ENCODE assay signal across 17 mouse cellular contexts in the genomic region with DNA sequence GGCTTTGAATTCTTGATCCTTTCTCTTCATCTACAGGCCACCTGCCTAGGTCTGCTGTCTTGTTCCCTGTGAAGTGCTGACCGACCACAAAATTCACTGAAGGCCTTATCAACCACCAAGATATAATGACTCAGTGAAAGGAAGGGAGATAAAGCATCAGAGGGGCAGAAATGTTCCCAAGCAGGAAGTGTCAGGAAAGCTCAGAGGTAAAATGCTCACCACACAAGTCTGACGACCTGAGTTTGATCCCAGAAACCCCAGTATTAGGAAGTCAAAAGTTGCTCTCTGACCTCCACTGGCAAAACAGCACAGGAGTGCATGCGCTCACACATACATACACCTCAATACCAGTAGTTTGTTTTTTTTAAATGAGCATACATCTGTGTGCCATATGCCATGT. TPM values are rescaled to one million over a fixed set of nuclear protein-coding genes. Genes with fewer than 3 reads are reported as not detected.
A peak's percentile ranks its signal among the peaks of the same experiment; 100 is the strongest.
DNase-seq lines count a peak whose midpoint lies in the region; ATAC-seq and TF ChIP-seq lines count a peak whose summit lies in the region.
"Had no signal": no experiment of that assay in that cellular context is flagged by ENCODE, and none has a peak within 500 bp of the region (broad histone marks: within the 10 kb centered on the region; RNA-seq: fewer than 3 reads in every experiment).

No protein-coding gene starts in this region.

- intact Hi-C loops in heart, postnatal 14 days (cut with DNase I) = no loop called here

- ATAC-seq in heart, postnatal 0 days (ENCODE audit: insufficient read depth, low read depth) = no peak
- ATAC-seq in liver, embryonic 14.5 days (ENCODE audit: insufficient read depth) = no peak

- peak overlapping the region; percentile 23; the same call in 1 of the 2 replicates for H3K27ac ChIP-seq in heart, postnatal 0 days (ENCODE audit: low read depth)
- H3K27ac ChIP-seq in liver, embryonic 14.5 days = no peak overlapping the region
- H3K27ac ChIP-seq: forebrain, embryonic 12.5 days; left cerebral cortex, adult 2 months had no signal

- H3K4me2 ChIP-seq in heart, postnatal 0 days (ENCODE audit: low read depth, low read length) = no peak overlapping the region
- H3K4me2 ChIP-seq in liver, embryonic 14.5 days (ENCODE audit: low read depth) = peak overlapping the region; percentile 32
- H3K4me2 ChIP-seq: forebrain, embryonic 12.5 days had no signal

- H3K9me3 ChIP-seq in heart, postnatal 0 days (replicated peaks; ENCODE audit: control insufficient read depth, low read length) = no peaks in the 10 kb centered on the region
- no peaks in the 10 kb centered on the region for H3K9me3 ChIP-seq in E14TG2a.4 (ENCODE audit: low read length)
- no peaks in the 10 kb centered on the region for H3K9me3 ChIP-seq in liver, embryonic 14.5 days (ENCODE audit: control insufficient read depth, low read length)
- H3K9me3 ChIP-seq: forebrain, embryonic 12.5 days had no signal

- DNase-seq in heart, postnatal 0 days (ENCODE audit: low spot score) = no peak
- no peak for DNase-seq in heart, postnatal 14 days
- DNase-seq in 416B (ENCODE audit: low read depth) = peak; percentile 86
- no peak for DNase-seq in liver, embryonic 14.5 days (ENCODE audit: low read depth in 3 of 3, low spot score in 3 of 3)
- DNase-seq in cerebellum, adult 11-12 months = no peak
- no peak for DNase-seq in adrenal gland, adult 8-10 months
- DNase-seq: adrenal gland, postnatal 10 days; cerebellum, adult 8-10 months; midbrain, embryonic 14.5 days; retina, postnatal 1 day; right cerebral cortex, postnatal 4 days had no signal

- TF ChIP-seq EP300 in heart, postnatal 0 days (IDR thresholded peaks at IDR 0.05; ENCODE audit: low read depth) = no peak
- no peak for TF ChIP-seq EP300 in liver, embryonic 14.5 days (IDR thresholded peaks at IDR 0.05; ENCODE audit: low read depth)

- WGBS in heart, postnatal 0 days = 56% methylated on average over 3 of the region's 3 CpGs
- 39% methylated on average over 3 of the region's 3 CpGs for WGBS in liver, embryonic 14.5 days (ENCODE audit: insufficient replicate concordance)

- H3K9ac ChIP-seq in heart, postnatal 0 days (replicated peaks; ENCODE audit: low read depth, low read length) = no peak overlapping the region
- H3K9ac ChIP-seq in liver, embryonic 14.5 days (replicated peaks) = peak overlapping the region; percentile 37
- H3K9ac ChIP-seq: forebrain, embryonic 12.5 days had no signal

- no peaks in the 10 kb centered on the region for H3K27me3 ChIP-seq in heart, postnatal 0 days (ENCODE audit: control insufficient read depth, insufficient read depth, low read length)
- H3K27me3 ChIP-seq in E14TG2a.4 (ENCODE audit: insufficient read depth, low read length) = no peaks in the 10 kb centered on the region
- no peaks in the 10 kb centered on the region for H3K27me3 ChIP-seq in liver, embryonic 14.5 days (ENCODE audit: control insufficient read depth, insufficient read depth, low read length)
- H3K27me3 ChIP-seq: forebrain, embryonic 12.5 days had no signal

- H3K36me3 ChIP-seq in heart, postnatal 0 days (replicated peaks; ENCODE audit: control insufficient read depth, insufficient read depth, low read length) = no peaks in the 10 kb centered on the region
- peaks cover 68% of the 10 kb centered on the region for H3K36me3 ChIP-seq in E14TG2a.4 (ENCODE audit: insufficient read depth, low read length)
- H3K36me3 ChIP-seq in liver, embryonic 14.5 days (replicated peaks; ENCODE audit: control insufficient read depth, insufficient read depth, low read depth) = peaks cover 18% of the 10 kb centered on the region

- TF ChIP-seq CTCF in heart, postnatal 0 days (IDR thresholded peaks at IDR 0.05; ENCODE audit: low read depth) = no peak
- no peak for TF ChIP-seq CTCF in E14TG2a.4 (conservative IDR thresholded peaks at IDR 0.05; ENCODE audit: low read length)
- no peak for TF ChIP-seq CTCF in liver, embryonic 14.5 days (IDR thresholded peaks at IDR 0.05; ENCODE audit: low read depth)

- no peak overlapping the region for H3K4me3 ChIP-seq in heart, postnatal 0 days (ENCODE audit: low read depth, low read length)
- peak overlapping the region; percentile 17 for H3K4me3 ChIP-seq in E14TG2a.4 (replicated peaks; ENCODE audit: low read length)
- no peak overlapping the region for H3K4me3 ChIP-seq in liver, embryonic 14.5 days (ENCODE audit: insufficient read depth in 1 of 2, low read depth in 2 of 2, low read length in 2 of 2)
- H3K4me3 ChIP-seq: forebrain, embryonic 12.5 days; left cerebral cortex, adult 2 months; myocyte had no signal

- H3K4me1 ChIP-seq in heart, postnatal 0 days (ENCODE audit: control insufficient read depth, insufficient read depth) = peaks cover 31% of the 10 kb centered on the region; the same call in 1 of the 2 replicates
- H3K4me1 ChIP-seq in E14TG2a.4 (replicated peaks; ENCODE audit: low read depth, low read length) = peaks cover 78% of the 10 kb centered on the region
- H3K4me1 ChIP-seq in liver, embryonic 14.5 days (replicated peaks; ENCODE audit: control insufficient read depth in 2 of 2, insufficient read depth in 2 of 2, low read length in 1 of 2) = peaks cover 16 to 40% of the 10 kb centered on the region in 2 experiments

RNA-seq across cellular contexts. Expression of a gene that starts 3.6 kb away (rescaled TPM):
- total RNA-seq in heart, postnatal 0 days (2014; rRNA removed; ENCODE audit: low replicate concordance) = 14.7 and 24.4 TPM in 2 replicates
- 38.7 and 40.0 TPM in 2 replicates for polyA plus RNA-seq in heart, postnatal 0 days (2015; fragmentation: Nextera tagmentation; extraction: Ambion mirVana)
- 10 to 100 TPM; 75.1 to 75.5 TPM for total RNA-seq in heart, postnatal 14 days (2021)
- polyA plus RNA-seq in liver, embryonic 14.5 days (2012; rRNA removed) = 17.6 and 23.1 TPM in 2 replicates
- 24.3 and 25.3 TPM in 2 replicates for polyA plus RNA-seq in liver, embryonic 14.5 days (2014; fragmentation: Nextera tagmentation; extraction: Ambion mirVana)
- 100 to 1,000 TPM in 1 of 4 experiments, 10 to 100 TPM in 3; 82.0 to 113 (median 91.2) TPM for total RNA-seq in adrenal gland, adult 8-10 months (2022)

RNA-seq across cellular contexts. Expression of a gene that starts 26.8 kb away (rescaled TPM):
- 13.9 and 15.2 TPM in 2 replicates for total RNA-seq in heart, postnatal 0 days (2014; rRNA removed; ENCODE audit: low replicate concordance)
- 12.9 and 13.9 TPM in 2 replicates for polyA plus RNA-seq in heart, postnatal 0 days (2015; fragmentation: Nextera tagmentation; extraction: Ambion mirVana)
- 10 to 100 TPM; 24.5 to 25.8 TPM for total RNA-seq in heart, postnatal 14 days (2021)
- polyA plus RNA-seq in liver, embryonic 14.5 days (2012; rRNA removed) = 6.2 and 6.4 TPM in 2 replicates
- 6.1 and 7.7 TPM in 2 replicates for polyA plus RNA-seq in liver, embryonic 14.5 days (2014; fragmentation: Nextera tagmentation; extraction: Ambion mirVana)
- 10 to 100 TPM; 11.9 to 29.3 (median 17.8) TPM for total RNA-seq in adrenal gland, adult 8-10 months (2022)

RNA-seq across cellular contexts. Expression of a gene that starts 31.1 kb away (rescaled TPM):
- 0.12 TPM in 1 of 2 replicates, not detected in the other for total RNA-seq in heart, postnatal 0 days (2014; rRNA removed; ENCODE audit: low replicate concordance)
- 0.23 and 0.45 TPM in 2 replicates for polyA plus RNA-seq in heart, postnatal 0 days (2015; fragmentation: Nextera tagmentation; extraction: Ambion mirVana)
- under 1 TPM in 1 of 2 experiments, not detected in 1; 0.10 TPM for total RNA-seq in heart, postnatal 14 days (2021)
- polyA plus RNA-seq in liver, embryonic 14.5 days (2012; rRNA removed) = 0.58 and 0.64 TPM in 2 replicates
- polyA plus RNA-seq in liver, embryonic 14.5 days (2014; fragmentation: Nextera tagmentation; extraction: Ambion mirVana) = 0.57 and 0.72 TPM in 2 replicates
- not detected for total RNA-seq in adrenal gland, adult 8-10 months (2022)
- total RNA-seq: left cerebral cortex, adult 2 months; megakaryocyte progenitor cell, adult 5-6 weeks had no signal
- polyA plus RNA-seq: forebrain, embryonic 12.5 days; limb, embryonic 11.5 days; midbrain, embryonic 14.5 days had no signal
